Mouse (Mus musculus) c-Kit-positive CD71-positive TER-119-positive erythroid progenitor cells, embryonic 14.5 days (primary cell): ENCODE data around the gene Defb35.
"Not testable (repeated sequence)": the region's sequence is repeated elsewhere in the genome, so short reads cannot be mapped to it uniquely, and the experiment has no call there.

Source experiments
- DNase-seq: peaks from one replicate; pipeline ENCODE4 v3.0.0-alpha.2; 2013; ENCODE audit warnings: low spot score

The Defb35 gene

GRCm38 (mm10) chr8:21938052-21938451 is at the start of gene Defb35:
Defb35 (plus strand) TSS chr8:21938352.
- DNase-seq, result not testable (repeated sequence)

GRCm38 (mm10) chr8:21906290-21906689 is 31.9 kb upstream of the Defb35 start, which contains the start of gene Defb11:
Defb11 (minus strand) TSS chr8:21906412.
- not testable (repeated sequence) for DNase-seq

- DNase-seq, result no peak
Measured at GRCm38 (mm10) chr8:21911931-21912330, 26.2 kb upstream of the Defb35 start.

GRCm38 (mm10) chr8:21912554-21912953 is 25.6 kb upstream of the Defb35 start:
- DNase-seq, result no peak

GRCm38 (mm10) chr8:21915625-21916024 is 22.5 kb upstream of the Defb35 start:
- no peak for DNase-seq

GRCm38 (mm10) chr8:21930754-21931153 is 7.4 kb upstream of the Defb35 start:
- not testable (repeated sequence) for DNase-seq

GRCm38 (mm10) chr8:21932610-21933009 is 5.5 kb upstream of the Defb35 start, which contains the start of gene Defb15:
Defb15 (minus strand) TSS chr8:21932710.
- DNase-seq, result no peak

- no peak for DNase-seq
Measured at GRCm38 (mm10) chr8:21946462-21946861, 8.3 kb downstream of the Defb35 start, which contains the start of gene Defb13. Defb13 (plus strand) TSS chr8:21946762.

- no peak for DNase-seq
Measured at GRCm38 (mm10) chr8:21947311-21948017, 9.3 kb downstream of the Defb35 start.

- DNase-seq, result peak; percentile 44
Measured at GRCm38 (mm10) chr8:21955321-21955720, 17.2 kb downstream of the Defb35 start.

GRCm38 (mm10) chr8:21956336-21956735 is 18.2 kb downstream of the Defb35 start:
- DNase-seq, result no peak

GRCm38 (mm10) chr8:21958414-21958813 is 20.3 kb downstream of the Defb35 start, which contains the start of gene Fam90a1a:
Fam90a1a (plus strand) TSS chr8:21958714.
- DNase-seq, result no peak

- no peak for DNase-seq
Measured at GRCm38 (mm10) chr8:21966646-21967045, 28.5 kb downstream of the Defb35 start.

GRCm38 (mm10) chr8:21969475-21969874 is 31.3 kb downstream of the Defb35 start, which contains the start of gene Ccdc70:
Ccdc70 (plus strand) TSS chr8:21969775.
- DNase-seq, result no peak

- no peak for DNase-seq
Measured at GRCm38 (mm10) chr8:21978193-21978592, 40.0 kb downstream of the Defb35 start.

GRCm38 (mm10) chr8:21981664-21982337 is 43.6 kb downstream of the Defb35 start:
- no peak for DNase-seq
